Mouse (Mus musculus): ENCODE results near the gene Rpp14.

DNA sequence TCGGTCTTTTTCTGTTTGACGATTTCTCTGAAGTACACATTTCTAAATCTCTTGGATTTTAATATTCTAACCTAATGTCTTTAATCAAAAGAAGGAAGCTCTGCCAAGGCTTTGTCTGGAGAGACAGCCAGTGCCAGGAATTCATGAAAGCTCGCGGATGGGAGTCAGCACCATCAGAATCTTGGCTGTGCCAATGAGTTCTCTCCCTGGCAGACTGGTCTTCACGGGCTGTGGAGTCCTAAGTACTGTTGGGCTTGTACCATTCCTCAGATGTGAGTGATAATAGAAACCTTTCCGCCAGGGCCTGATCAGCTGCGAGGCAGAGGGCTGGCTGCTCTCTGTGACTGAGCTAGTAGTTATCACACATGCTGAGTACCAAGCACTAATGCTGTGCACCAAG lies 43.0 kb downstream of the Rpp14 start:
- TF ChIP-seq TAL1 (conservative IDR thresholded peaks at IDR 0.05; ENCODE audit: low read depth, low read length) (no peak), CTCF (IDR thresholded peaks at IDR 0.05; ENCODE audit: low read depth, low read length) (no peak)

Data from G1E (cell line).